Mouse (Mus musculus): Measurements from ENCODE around the gene Cartpt. TPM values are rescaled to one million over a fixed set of nuclear protein-coding genes. Genes with fewer than 3 reads are reported as not detected.
"Not testable (repeated sequence)": the region's sequence is repeated elsewhere in the genome, so short reads cannot be mapped to it uniquely, and the experiment has no call there.

Cartpt gene
- total RNA-seq, 4 experiments from 2014 or later = 1.9 to 3.2 (median 2.3) TPM

DNA sequence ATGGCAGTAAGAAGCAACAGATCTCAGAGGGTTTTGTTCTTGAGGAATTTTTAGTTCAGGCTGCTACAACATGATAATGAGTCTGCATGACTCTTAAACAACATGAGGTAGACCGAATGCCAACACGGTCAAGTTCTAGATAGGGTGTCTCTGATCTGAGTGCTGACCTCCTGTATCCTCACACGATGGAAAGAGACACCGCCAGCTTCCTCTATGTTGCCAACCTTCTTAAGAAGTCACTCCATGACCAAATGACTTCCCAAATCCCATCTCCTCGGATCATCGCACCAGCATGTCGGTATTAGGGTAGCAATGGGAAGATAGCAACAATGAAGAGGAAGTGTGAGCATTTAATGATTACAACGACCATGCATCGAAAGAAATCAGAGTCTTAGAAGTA is 43.6 kb downstream of the Cartpt start:
- no peak for DNase-seq (ENCODE audit: low spot score in 2 of 2)

DNA sequence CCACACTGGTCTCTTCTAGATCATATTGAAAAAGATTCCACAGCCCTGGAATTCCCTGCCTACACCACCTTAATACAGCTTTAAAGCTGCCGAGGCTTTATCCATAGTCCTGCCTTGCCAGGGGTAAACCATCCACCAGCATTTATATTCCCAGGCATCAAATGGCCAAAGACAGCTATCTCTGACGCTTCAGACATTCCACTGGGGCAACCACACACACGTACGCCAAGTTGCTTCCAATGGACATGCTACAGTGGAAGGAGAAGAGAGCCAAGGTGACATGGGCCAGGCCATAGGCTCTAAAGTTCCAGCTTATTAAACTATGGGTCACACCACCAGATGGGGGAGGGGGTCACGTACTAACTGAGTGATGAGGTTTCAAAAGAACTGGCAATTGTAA is 45.7 kb downstream of the Cartpt start:
- no peak for DNase-seq (ENCODE audit: low spot score in 2 of 2)

DNA sequence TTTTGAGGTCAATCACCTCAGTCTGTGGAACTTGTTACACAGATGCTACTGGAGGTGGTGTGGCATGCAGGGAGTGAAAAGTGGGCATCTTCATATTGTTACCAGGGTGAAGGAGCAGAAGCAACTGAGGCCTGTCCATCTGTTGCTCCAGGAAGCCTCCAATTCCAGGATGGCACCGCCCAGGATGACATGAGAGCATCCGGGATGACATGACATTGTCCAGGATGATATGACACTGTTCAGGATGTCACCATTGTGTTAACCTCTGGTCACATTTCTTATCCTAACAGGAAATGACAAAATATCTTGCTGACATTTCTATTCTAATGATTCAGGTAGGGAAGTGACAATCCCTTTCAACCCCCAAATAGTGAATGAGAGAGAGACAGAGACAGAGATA is 47.8 kb downstream of the Cartpt start:
- no peak for DNase-seq (ENCODE audit: low spot score in 2 of 2)

DNA sequence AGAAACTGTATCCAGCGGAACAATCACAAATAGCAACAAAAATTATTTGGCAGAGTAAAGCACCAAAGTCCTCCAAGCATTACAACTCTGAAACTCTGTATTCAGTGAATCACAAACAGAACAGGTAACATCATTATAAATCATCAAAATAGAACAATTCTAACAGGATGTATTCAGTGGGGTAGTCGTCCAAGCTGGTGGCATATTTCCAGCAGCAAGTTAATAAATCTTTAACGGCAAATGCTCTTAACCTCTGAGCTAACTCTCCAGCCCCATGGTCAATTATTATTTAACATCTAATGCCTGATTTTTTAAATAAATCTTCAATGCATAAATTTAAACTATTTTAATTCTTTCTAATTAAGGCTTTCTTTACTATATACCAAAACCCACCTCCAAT is 48.5 kb downstream of the Cartpt start:
- not testable (repeated sequence) for DNase-seq (ENCODE audit: low spot score in 2 of 2)

DNA sequence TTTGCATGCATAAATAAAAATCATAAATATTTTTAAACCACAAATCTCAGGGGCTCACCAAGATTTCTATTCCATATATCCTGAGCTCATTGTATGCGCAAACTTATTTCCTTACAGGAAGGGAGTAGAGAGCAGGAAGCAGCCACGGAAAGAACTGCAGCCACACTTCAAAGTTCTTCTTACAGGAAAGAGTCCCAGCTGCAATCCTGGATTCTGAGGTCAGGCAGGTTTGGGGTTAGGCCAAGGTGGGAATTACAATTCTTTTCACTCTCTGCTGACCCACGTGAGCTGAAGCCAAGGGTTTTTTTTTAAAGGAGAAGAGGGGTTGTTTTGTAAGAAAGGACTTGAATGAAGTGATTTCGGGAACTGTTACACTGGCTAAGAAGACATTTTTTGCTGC is 49.9 kb downstream of the Cartpt start:
- no peak for DNase-seq (ENCODE audit: low spot score in 2 of 2)

DNA sequence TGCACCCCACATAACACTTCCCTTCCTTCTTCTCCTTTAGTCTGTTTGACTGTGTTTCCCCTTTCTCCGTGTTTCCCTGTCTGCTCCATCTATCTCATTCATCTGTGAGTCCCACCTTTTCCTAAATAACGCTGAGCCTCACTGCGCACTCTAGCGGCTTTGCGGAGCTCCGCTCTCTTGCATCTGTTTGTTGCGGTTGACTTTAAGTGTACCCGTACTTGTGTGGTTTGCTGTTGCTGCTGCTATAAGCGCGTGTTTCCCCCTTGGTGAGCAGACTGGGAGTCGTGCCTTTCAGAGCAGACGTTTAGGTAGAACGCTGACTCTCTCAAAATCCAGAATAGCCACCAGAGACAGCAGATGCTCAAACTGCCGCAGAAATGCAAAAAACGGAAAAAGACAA is 51.3 kb downstream of the Cartpt start:
- DNase-seq (ENCODE audit: low spot score in 2 of 2) = peak in 1 of 2 experiments; percentile 34

Other genes starting within 250 kb of the Cartpt start
- 10 to 100 TPM; 27.8 to 37.0 (median 29.8) TPM for gene Mccc2, start 114.5 kb upstream of the Cartpt start, total RNA-seq (2022)
- 10 to 100 TPM; 33.5 to 48.0 (median 45.6) TPM for gene Bdp1, start 203.0 kb upstream of the Cartpt start, total RNA-seq (2022)
- gene Serf1, start 206.9 kb upstream of the Cartpt start, total RNA-seq (2022) = 10 to 100 TPM in 2 of 4 experiments, 1 to 10 TPM in 2; 8.5 to 13.2 (median 11.4) TPM
- gene Smn1, start 223.8 kb upstream of the Cartpt start, total RNA-seq (2022) = 10 to 100 TPM; 36.1 to 57.4 (median 38.8) TPM